Mouse (Mus musculus): ENCODE results near the gene Fam107b.

Gene Fam107b

DNA sequence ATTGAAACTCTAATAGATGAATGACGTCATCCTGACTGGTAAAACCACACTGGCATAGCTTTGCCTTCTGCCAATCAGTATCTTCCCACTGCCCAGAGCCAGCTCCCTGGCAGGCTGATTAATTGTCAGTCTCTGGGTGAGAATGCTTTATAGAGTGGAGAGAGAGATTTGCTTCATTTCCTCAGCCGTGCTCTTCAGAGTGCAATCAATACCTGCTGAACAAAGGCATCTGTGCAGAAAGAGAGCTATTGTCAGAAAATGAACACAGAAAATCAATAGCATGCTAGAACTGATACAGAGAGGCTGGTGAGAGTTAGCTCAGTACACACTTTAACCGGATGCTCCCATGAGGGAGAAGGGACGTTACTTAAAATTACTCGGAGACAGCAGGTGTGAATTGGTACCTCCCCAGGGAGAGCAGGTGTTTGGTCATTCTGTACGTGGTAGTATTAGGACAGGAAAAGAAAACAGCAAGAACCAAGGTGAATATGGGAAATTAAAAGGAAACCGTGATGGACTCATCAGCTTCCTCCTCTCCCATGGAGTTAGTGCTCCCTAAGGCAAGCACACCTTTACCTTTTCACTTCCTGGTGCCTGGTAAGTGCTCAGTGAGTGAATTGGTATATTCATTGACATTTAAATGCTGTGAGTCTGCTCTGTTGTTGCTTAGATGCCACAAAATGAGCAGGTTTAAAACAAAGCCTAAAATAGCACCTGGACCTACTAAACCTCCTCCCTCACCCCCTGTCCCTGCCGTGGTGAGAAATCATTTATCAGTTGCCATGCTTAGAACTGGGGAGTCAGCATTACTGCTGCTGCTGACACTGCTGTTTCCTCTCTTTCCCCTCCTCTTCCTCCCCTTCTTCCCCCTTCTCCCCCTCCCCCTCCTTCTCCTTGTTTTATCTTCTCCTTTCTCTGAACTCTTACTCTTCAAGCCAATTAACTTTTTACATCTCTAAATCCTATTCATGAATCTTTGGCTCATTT is 38.9 kb downstream of the Fam107b start:
- DNase-seq: peak; percentile 23

DNA sequence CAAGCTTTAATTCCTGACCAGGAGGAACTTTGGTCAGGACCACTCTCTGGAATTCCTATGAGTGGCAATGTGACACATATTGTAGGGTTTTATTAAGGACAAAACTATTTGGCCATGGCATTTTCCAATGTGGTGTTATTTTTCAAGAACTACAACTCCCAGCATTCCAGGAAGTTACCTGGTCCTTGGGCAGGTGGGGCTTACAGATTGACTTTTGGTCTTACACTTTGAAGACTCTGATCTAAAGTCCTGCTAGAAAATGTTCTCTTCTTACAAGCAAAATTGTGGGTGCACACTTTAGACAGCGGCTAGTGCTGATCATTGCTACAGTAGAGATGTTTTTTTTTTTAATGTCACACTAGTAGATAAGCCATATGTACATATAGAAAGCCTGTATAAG is 48.2 kb downstream of the Fam107b start:
- no peak for DNase-seq

DNA sequence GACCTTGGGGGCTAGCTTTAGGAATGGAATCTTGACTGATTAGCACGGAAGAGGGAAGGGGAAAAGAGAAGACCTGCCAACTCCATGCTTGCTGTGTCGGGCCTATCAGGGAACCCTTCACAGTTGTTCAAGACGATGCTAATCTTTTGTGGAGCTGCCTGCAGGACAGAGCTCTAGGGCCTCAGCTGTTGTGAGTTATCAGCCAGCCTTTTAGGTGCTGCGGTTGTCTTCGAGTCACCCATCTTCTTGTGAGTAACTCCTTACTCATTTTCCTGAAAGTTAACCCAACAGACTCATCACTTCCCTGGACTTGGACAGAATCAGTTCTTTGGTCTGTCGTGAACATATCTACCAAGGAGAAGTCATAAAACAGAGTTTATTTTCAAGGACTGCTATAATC is 51.3 kb downstream of the Fam107b start:
- no peak for DNase-seq

DNA sequence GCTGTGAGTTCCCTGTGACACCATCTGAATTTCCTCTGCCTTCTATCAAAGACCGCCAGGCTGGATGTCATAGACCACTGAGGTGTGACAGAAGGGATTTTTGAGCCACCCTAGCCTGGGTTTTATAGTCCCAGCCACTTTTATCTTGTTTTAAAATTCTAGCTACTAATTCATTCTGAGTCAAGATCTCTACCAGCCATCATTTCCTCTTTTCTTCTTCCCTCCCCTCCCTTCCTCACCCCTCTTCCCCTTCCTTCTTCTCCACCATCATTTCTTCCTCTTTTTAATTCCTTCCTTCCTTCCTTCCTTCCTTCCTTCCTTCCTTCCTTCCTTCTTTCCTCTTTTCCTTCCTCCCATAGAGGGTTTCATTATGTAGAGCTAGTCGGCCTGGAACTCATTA is 51.9 kb downstream of the Fam107b start:
- DNase-seq: no peak

DNA sequence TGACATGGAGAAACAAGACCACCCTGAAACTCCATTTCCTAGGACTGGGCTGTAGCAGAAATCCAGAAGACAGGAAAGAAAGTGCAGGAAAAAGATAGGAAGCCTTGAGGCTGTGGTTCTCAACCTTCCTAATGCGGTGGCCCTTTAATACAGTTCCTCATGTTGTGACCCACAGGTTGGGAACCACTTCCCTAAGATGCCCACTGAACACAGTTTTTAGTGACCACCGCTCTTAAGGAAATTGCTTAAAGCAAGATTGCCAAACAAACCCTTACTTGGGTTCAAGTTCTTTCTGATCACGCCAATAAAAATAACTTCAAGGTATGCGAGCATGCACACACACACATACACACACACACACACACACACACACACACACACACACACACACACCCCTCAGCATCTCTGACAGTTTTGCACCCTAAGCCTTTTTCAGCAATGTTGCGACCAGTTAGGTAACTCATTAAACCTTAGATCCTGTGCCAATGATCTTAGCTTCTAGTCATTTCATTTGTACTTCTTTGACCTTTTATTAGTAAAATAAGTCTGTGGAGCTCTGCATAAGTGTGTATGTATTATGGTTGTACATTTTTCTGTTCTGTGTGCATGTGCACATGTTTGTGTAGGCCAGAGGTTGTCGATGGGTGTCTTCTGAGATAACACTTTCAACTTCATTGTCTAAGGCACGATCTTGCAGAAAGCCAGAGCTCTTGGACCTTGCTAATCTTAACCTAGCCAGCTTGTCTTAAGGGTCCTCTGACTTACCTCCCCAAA is 53.1 kb downstream of the Fam107b start:
- no peak for DNase-seq

DNA sequence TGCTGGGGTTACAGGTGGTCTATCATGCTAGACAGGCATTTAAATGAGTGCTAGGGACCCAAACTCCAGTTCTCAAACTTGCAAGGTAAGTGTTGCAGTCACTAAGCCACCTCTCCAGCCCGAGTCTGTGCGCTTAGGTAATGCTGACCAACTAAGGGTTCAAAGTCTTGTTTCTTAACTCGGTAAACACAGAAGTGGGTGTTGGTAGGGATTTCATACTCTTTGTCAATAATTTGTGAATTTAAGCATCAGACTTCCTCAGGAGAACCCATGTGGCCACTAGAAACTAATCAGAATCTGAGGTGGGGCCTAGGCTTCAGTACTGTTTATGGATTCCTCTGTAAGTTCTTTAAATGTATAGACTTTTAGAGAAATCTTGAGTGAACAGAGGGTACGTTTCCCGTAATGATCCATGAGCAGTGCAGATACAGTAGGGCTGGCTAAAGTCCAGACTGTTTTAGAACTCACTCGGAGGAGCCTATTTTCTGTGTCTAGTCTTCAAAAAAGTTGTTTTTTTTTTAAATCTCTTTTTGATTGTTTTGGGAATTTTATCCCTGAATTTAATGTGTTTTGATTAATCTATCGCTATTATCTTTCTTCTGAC is 53.8 kb downstream of the Fam107b start:
- no peak for DNase-seq

DNA sequence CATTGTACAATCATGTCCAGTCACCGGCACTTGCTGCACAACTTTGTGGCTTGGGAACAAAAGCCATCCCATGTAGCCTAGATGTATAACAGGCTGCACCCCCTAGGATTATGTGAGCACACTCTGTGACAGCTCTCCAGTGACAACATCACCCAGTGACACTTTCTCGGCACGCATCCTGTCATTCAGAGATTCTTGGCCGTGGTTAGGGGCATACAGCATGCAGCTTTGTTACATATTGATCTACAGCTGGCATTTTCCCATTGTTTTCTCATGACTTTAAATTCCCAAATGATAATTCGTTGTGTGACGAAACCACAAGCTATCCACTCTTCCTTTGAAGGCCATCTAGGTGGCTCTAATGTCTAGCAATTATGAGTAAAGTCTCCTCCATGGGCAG is 58.8 kb downstream of the Fam107b start:
- DNase-seq: no peak

DNA sequence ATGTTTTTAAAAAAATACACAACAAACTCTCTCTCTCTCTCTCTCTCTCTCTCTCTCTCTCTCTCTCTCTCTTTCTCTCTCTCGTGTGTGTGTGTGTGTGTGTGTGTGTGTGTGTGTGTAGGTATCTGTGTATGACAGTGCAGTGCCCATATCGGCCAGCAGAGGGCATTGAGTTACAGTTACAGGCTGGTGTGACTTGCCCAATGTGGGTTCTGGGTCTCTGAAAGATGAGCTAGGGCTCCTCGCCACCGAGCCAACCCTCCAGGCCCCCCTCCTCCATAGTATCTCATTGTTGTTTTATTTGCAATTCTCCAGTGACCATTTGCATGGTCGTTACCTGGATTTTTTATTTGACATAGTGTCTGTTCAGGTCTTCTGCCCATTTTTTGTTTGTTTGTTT is 59.5 kb downstream of the Fam107b start:
- DNase-seq: no peak

DNA sequence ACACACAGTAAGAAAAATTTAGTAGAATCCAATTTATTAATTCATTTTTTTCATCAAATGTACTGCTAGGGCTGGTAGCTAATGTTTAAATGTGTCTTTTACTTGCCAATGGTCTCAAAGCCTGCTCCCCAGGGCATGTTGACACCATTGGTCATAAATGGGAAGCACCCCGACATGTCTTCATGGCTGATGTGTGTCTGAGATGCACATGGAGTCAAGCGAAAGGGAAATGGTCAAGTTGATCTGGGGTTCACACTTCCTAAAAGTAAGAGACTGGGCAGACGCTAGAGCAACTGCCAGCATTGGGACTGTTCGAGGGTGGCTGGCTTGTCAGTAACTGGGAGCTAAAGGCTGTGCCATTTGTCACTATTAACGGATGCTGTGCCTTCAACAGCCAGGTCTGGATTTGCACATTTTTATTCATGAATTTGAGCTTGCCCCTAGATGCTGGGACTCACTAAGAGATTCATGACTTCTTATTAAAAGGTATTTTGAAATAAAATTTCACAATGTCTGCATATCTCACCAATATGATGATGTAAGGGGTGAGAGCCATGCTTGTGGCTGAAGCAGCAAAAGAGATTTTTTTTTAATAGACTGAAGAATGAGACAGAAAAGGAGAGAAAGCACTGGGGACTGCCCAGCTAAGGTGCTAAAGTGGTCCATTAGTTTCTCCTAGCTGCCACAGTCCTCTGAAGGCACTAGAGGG is 60.6 kb downstream of the Fam107b start:
- no peak for DNase-seq

DNA sequence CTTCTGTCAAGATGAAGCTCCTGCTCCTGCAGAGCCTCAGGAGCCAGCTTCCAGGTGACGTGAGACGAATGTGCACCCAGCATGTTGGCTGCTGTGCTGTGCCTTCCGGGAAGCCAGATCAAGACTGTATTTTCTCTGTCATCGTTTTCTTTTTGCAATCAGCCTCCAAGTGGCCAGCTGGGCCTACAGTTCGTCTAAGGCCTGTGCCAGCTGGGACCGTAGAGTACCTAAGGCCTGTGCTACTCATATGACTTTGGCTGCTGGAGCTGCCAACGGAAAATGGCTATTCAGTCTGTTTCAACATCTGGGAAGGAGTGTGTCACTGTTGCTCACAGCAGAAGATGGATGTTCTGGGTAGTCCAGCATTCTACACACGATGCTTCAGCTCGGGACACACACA is 62.8 kb downstream of the Fam107b start:
- DNase-seq: no peak

DNA sequence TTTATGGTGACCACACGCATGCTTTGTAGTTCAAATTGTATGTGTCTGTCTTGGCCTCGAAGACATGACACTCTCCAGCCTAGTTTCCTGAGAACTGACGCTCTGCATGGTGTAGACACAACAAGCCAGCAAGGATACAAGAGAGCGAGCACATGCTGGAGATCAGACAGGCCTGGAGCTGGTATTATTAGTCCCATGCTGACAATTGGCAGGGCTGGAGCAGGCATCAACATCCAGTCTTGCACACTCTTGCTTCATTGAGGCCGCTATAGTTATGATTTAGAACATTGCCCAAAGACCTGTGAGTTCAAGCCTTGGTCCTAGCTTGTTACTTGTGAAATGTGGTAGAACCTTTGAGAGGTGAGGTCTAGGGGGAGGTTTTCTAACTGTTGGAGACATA is 66.5 kb downstream of the Fam107b start:
- DNase-seq: no peak

DNA sequence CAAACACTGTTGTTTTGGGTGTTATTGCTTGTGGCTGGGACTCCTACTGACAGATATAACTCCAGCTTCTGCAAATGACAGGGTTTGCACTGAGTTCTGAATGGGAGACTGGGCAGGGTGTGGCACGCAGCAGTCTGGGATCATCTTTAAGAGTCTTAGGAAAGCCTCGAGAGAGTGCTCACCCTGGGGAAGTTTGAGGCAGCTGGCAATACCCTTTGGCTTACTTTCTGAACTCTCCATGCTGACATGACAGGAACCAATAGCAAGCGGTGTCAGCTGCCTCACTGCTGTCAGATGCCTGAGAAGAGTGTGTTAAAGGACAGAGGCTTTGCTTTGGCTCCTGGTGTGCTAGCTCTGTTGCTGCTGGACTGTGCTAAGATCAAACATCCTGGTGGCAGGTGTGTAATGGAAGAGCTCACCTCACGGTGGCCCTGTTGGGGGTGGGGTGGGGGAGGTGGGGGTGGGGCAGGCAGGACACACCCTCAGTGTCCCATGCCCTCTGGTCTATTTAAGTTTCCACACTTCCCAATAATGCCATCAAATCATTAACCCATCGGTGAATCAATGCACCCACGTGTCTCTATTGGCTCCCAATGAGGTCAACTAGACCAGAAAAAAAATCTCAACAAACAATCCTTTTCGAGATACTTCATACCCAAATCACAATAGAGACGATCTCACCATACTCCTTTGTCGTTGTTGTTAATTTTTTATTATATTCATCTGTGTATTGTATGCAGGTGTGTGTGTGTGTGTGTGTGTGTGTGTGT is 70.9 kb downstream of the Fam107b start:
- DNase-seq: no peak

DNA sequence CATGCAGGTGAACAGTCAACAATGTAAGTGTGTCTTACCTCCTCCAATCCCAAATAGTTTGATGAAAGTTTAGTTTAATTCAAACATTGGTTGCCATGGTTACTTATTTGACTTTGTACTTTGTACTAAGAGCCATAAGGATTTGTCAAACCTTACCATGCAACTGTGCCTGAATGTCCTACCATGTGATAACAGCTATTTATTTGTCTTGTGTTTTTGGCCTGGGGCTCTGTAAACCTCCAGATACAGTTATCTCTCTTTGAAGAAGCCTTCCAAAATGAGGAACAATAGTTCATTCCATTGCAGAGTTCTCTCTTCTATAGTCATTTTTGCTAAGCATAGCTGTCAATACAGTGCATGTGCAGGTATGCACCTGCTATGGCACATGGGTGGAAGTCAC is 72.7 kb downstream of the Fam107b start:
- DNase-seq: no peak

DNA sequence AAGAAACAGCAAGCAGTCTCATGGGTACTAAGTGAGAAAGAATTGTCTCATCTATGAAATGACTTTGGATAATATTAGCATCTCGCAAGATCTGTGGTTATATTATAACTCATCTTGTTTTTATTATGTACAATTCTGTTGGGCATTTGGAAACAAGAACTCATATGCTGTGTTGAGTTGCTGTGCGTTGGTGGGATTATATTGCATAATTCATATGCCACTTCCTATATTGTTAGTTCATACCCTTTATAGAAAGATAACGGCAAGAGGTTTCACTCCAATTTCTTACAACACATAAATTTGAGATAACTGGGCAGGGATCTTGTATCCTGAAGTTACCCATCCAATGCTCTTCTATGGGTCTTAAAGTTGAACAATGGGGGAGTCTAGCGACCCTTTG is 75.5 kb downstream of the Fam107b start:
- no peak for DNase-seq

DNA sequence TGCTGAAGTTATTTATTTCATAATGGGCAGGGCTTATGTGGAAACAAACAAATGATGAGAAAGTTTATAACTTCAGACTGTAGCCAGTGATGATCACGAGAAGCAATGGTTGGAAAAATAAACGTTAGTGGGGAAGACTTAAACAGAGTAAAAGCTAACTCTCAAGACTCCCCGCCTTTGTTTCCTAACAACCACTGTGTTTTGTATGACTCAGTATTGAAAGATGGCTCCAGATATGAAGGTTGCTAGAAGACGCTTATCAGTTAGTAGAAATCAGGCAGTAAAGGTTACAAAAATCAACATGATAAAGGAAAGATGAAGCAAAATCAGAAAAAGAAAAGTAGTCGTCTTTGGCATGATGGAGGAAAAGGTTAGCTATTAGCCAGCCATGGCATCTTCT is 78.9 kb downstream of the Fam107b start:
- no peak for DNase-seq

DNA sequence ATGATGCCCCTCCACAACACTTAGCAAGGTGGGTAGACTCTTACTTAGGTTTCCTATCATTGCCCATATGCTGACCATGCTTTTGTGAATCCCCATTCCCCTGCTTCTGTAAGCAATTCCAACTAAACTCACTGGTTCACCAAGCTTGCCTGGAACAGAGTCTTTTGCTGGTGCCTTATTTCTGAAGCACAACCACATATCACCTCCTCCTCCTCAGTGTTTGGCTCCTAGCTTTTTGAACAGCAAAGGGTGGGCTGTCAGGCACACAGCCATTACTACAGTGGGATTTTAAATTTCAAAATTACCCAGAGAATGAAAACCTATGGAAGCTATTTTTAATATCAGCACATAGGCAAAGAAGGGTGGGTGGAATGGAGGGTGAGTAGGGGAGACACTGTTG is 84.3 kb downstream of the Fam107b start:
- DNase-seq: no peak

DNA sequence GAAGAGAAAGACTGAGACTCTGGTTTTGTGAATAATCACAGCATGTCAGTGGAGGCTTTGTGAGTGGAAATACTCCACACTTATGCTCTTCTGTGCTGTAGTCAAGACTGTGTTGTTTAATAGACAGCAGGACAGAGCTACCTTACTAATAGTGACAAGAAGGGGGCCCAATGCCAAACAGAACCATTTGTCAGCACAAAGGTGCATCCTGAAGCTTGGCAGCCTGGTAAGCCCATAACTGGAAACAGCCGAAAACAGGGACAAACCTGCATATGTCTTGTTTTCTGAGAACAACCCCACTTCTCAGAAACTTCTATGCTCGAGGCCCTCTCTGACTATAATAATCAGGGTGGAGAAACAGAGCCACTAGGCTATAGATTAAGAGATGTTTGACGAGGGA is 85.8 kb downstream of the Fam107b start:
- DNase-seq: no peak

DNA sequence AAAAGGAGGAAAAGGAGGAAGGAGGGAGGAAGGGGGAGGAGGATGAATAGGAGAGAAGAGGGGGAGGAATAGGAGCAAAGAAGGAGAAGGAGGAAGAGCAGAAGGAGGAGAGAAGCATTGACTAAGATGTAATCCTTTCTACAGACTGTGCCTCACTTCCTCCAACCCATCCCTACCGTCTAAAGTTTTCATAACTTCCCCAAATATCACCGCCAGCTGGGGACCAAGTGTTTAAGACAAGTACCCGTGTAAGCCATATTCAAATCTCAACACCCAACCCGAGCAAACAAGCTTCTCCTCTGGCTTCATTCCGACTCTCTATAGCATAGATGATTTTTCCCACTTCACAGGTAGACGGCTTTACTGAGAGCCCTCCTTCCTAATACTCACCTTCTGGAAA is 86.5 kb downstream of the Fam107b start:
- no peak for DNase-seq

DNA sequence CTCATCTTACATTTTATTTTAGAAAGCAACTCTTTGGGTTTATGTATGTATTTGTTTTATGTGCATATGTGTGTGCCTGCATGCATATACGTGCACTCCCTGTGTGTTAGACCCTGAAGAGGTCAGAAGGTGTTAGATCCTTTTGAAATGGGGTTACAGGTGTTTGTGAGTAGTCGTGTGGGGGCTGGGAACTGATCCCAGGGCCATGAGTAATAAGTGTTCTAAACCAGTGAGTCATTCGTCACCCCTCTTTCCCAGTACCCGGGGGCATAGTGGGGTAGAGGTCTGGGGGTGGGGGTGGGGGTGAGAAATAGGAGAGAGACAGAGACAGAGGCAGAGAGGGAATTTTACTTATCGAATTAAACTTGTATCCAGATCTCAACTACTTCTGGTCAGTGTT is 87.1 kb downstream of the Fam107b start:
- no peak for DNase-seq

DNA sequence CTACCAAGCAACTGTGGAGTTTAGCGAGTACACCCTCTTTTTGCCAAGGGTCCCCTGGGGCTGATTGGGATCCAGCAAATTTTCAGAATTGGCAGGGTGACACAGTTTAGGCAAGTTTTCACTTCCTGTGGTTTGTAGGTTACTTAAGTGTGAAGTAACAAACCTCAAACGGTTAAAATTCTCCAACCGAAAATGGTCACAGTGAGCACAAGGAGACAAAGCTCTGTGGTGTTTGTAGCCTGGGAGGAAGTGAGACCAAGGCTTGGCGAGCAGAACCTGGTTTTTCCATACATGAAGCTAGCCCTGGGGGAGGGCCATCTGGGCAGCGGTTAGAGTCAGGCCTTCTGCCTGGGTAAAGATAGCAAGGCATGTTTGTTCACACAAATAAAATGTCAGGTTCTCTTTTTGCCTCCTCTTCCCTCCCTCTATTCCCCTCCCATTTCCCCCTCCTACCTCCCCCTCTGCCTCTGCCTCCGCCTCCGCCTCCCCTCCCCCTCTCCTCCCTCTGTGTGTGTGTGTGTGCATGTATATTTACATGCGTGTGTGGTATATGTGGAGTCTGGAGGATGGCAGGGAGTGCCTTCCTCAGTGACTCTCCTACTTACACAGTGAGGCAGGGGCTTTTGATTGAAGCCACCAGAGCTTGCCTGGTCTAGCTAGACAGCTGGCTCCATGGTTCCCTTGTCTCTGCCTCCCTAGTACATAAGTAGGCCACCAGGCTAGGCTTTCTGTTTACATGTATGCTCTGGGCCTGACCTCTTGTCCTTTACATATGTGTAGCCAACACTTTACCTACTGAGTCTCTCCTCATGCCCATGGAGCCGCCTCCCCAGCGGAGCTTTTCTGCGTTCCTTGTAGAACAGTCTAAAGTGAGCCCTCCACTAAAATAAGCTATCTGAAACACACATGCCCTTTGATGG is 87.8 kb downstream of the Fam107b start:
- peak; percentile 36 for DNase-seq

DNA sequence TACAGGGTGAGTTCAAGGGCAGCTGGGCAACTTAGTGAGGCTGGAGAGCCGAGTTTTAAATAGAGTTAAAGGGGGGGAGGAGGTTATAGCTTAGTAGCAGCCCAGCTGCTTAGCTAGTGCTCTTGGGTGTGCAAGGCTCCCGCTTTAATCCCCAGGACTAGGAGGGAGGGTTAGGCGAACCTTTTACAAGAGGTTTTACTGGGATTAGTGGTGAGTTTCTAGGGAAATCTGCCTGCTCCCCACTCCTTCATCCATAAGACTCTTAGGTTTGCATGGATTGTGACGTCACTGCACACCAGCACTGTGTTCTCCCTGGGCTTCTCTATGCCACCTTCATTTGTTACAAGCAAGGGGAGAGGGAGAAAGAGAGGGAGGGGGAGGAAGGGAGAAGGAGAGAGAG is 88.6 kb downstream of the Fam107b start:
- peak; percentile 85 for DNase-seq

Measured in retina, postnatal 1 day (tissue).